Mouse (Mus musculus): Measurements from ENCODE around the gene Irak2. TPM values are rescaled to one million over a fixed set of nuclear protein-coding genes. Genes with fewer than 3 reads are reported as not detected.

Irak2 gene
- polyA plus RNA-seq, 1 experiment from 2014 or later, result 3.0 TPM

GRCm38 (mm10) chr6:113612258-113612969, 25.9 kb upstream of the Irak2 start:
- Histone ChIP-seq H3K4me3 (no peak overlapping the region), H3K27me3 (no peaks in the 10 kb centered on the region), H3K9ac (no peak overlapping the region), H3K4me1 (no peaks in the 10 kb centered on the region), H3K9me3 (no peaks in the 10 kb centered on the region), H3K27ac (no peak overlapping the region), H3K36me3 (peaks cover 56% of the 10 kb centered on the region), H3K4me2 (replicated peaks) (no peak overlapping the region)
- WGBS, result 89% methylated on average over 8 of the region's 8 CpGs
- ATAC-seq (ENCODE audit: insufficient number of reproducible peaks, insufficient read depth, low FRiP score, low TSS enrichment), result no peak

- 96% methylated on average over 7 of the region's 7 CpGs for WGBS
- no peak overlapping the region for H3K27ac ChIP-seq
Measured at GRCm38 (mm10) chr6:113614152-113614551, 24.1 kb upstream of the Irak2 start.

GRCm38 (mm10) chr6:113614997-113615396, 23.3 kb upstream of the Irak2 start:
- H3K9ac ChIP-seq, result no peak overlapping the region
- H3K36me3 ChIP-seq, result peaks cover 65% of the 10 kb centered on the region
- H3K9me3 ChIP-seq, result no peaks in the 10 kb centered on the region
- H3K4me2 ChIP-seq (replicated peaks), result no peak overlapping the region
- no peak overlapping the region for H3K27ac ChIP-seq
- no peaks in the 10 kb centered on the region for H3K27me3 ChIP-seq
- ATAC-seq (ENCODE audit: insufficient number of reproducible peaks, insufficient read depth, low FRiP score, low TSS enrichment), result no peak
- no peak overlapping the region for H3K4me3 ChIP-seq
- 95% methylated on average over 8 of the region's 8 CpGs for WGBS
- no peaks in the 10 kb centered on the region for H3K4me1 ChIP-seq

More at GRCm38 (mm10) chr6:113614152-113614551, 24.1 kb upstream of the Irak2 start:
- H3K36me3 ChIP-seq, result peaks cover 65% of the 10 kb centered on the region
- no peaks in the 10 kb centered on the region for H3K27me3 ChIP-seq
- no peak overlapping the region for H3K4me2 ChIP-seq (replicated peaks)
- no peaks in the 10 kb centered on the region for H3K9me3 ChIP-seq
- H3K4me3 ChIP-seq, result no peak overlapping the region
- no peak for ATAC-seq (ENCODE audit: insufficient number of reproducible peaks, insufficient read depth, low FRiP score, low TSS enrichment)
- H3K4me1 ChIP-seq, result no peaks in the 10 kb centered on the region
- no peak overlapping the region for H3K9ac ChIP-seq

- no peaks in the 10 kb centered on the region for H3K27me3 ChIP-seq
- H3K4me1 ChIP-seq, result no peaks in the 10 kb centered on the region
- no peak overlapping the region for H3K9ac ChIP-seq
- ATAC-seq (ENCODE audit: insufficient number of reproducible peaks, insufficient read depth, low FRiP score, low TSS enrichment), result no peak
- H3K4me3 ChIP-seq, result no peak overlapping the region
- H3K9me3 ChIP-seq, result no peaks in the 10 kb centered on the region
- H3K4me2 ChIP-seq (replicated peaks), result no peak overlapping the region
- no peak overlapping the region for H3K27ac ChIP-seq
- WGBS, result 94% methylated on average over 4 of the region's 4 CpGs
- H3K36me3 ChIP-seq, result peaks cover 63% of the 10 kb centered on the region
Measured at GRCm38 (mm10) chr6:113615489-113615888, 22.8 kb upstream of the Irak2 start.

- WGBS, result 75% methylated on average over 5 of the region's 5 CpGs
- Histone ChIP-seq H3K27me3 (no peaks in the 10 kb centered on the region), H3K4me2 (replicated peaks) (peak overlapping the region; percentile 74), H3K9me3 (no peaks in the 10 kb centered on the region), H3K4me3 (peak overlapping the region; percentile 71), H3K4me1 (peaks cover 15% of the 10 kb centered on the region), H3K36me3 (peaks cover 16% of the 10 kb centered on the region), H3K27ac (no peak overlapping the region), H3K9ac (no peak overlapping the region)
- ATAC-seq (ENCODE audit: insufficient number of reproducible peaks, insufficient read depth, low FRiP score, low TSS enrichment), result no peak
Measured at GRCm38 (mm10) chr6:113623386-113623785, 14.9 kb upstream of the Irak2 start.

GRCm38 (mm10) chr6:113623941-113624751, 14.1 kb upstream of the Irak2 start, which contains the start of gene Vhl:
Gene Vhl, plus strand, starts transcription at chr6:113623959.
- ATAC-seq (ENCODE audit: insufficient number of reproducible peaks, insufficient read depth, low FRiP score, low TSS enrichment), result peak; percentile 76

GRCm38 (mm10) chr6:113624989-113625770, 13.1 kb upstream of the Irak2 start:
- Histone ChIP-seq H3K4me1 (peaks cover 15% of the 10 kb centered on the region), H3K9me3 (no peaks in the 10 kb centered on the region), H3K27me3 (no peaks in the 10 kb centered on the region), H3K27ac (no peak overlapping the region), H3K4me3 (peak overlapping the region; percentile 71), H3K36me3 (peaks cover 30% of the 10 kb centered on the region), H3K4me2 (replicated peaks) (peak overlapping the region; percentile 74), H3K9ac (peak overlapping the region; percentile 78)
- no peak for ATAC-seq (ENCODE audit: insufficient number of reproducible peaks, insufficient read depth, low FRiP score, low TSS enrichment)
- 49% methylated on average over 5 of the region's 5 CpGs for WGBS

More at GRCm38 (mm10) chr6:113623941-113624751, 14.1 kb upstream of the Irak2 start, which contains the start of gene Vhl:
- Histone ChIP-seq H3K9ac (peak within 1 kb of the TSS; percentile 78), H3K4me2 (replicated peaks) (peak within 1 kb of the TSS; percentile 74), H3K27ac (peak within 1 kb of the TSS; percentile 85), H3K9me3 (no peaks in the 10 kb centered on the region), H3K4me1 (peaks cover 15% of the 10 kb centered on the region), H3K36me3 (peaks cover 20% of the 10 kb centered on the region), H3K27me3 (no peaks in the 10 kb centered on the region), H3K4me3 (peak within 1 kb of the TSS; percentile 71)
- WGBS, result under 1% methylated on average over 75 of the region's 76 CpGs

GRCm38 (mm10) chr6:113630322-113630721, 7.9 kb upstream of the Irak2 start:
- no peak for ATAC-seq (ENCODE audit: insufficient number of reproducible peaks, insufficient read depth, low FRiP score, low TSS enrichment)
- Histone ChIP-seq H3K4me1 (peaks cover 8% of the 10 kb centered on the region), H3K4me2 (replicated peaks) (no peak overlapping the region), H3K9me3 (no peaks in the 10 kb centered on the region), H3K36me3 (peaks cover 58% of the 10 kb centered on the region), H3K27ac (no peak overlapping the region), H3K9ac (no peak overlapping the region), H3K4me3 (no peak overlapping the region), H3K27me3 (no peaks in the 10 kb centered on the region)
- 82% methylated on average over 5 of the region's 5 CpGs for WGBS

GRCm38 (mm10) chr6:113632863-113633262, 5.4 kb upstream of the Irak2 start:
- WGBS, result 94% methylated on average over 4 of the region's 4 CpGs
- ATAC-seq (ENCODE audit: insufficient number of reproducible peaks, insufficient read depth, low FRiP score, low TSS enrichment), result no peak
- H3K36me3 ChIP-seq, result peaks cover 47% of the 10 kb centered on the region

GRCm38 (mm10) chr6:113639201-113639600, 934 bp downstream of the Irak2 start:
- no peaks in the 10 kb centered on the region for H3K36me3 ChIP-seq
- no peak overlapping the region for H3K27ac ChIP-seq
- no peak overlapping the region for H3K9ac ChIP-seq
- no peaks in the 10 kb centered on the region for H3K9me3 ChIP-seq
- H3K4me1 ChIP-seq, result no peaks in the 10 kb centered on the region; the same call in 1 of the 2 replicates
- H3K27me3 ChIP-seq, result no peaks in the 10 kb centered on the region
- H3K4me3 ChIP-seq, result no peak overlapping the region
- H3K4me2 ChIP-seq (replicated peaks), result no peak overlapping the region
- 78% methylated on average over 4 of the region's 4 CpGs for WGBS
- no peak for ATAC-seq (ENCODE audit: insufficient number of reproducible peaks, insufficient read depth, low FRiP score, low TSS enrichment)

More at GRCm38 (mm10) chr6:113632863-113633262, 5.4 kb upstream of the Irak2 start:
- H3K27me3 ChIP-seq, result no peaks in the 10 kb centered on the region
- H3K4me3 ChIP-seq, result no peak overlapping the region
- H3K9ac ChIP-seq, result no peak overlapping the region
- H3K27ac ChIP-seq, result no peak overlapping the region
- H3K4me1 ChIP-seq, result no peaks in the 10 kb centered on the region
- no peaks in the 10 kb centered on the region for H3K9me3 ChIP-seq
- no peak overlapping the region for H3K4me2 ChIP-seq (replicated peaks)

GRCm38 (mm10) chr6:113642605-113643004, 4.3 kb downstream of the Irak2 start:
- no peaks in the 10 kb centered on the region for H3K9me3 ChIP-seq
- H3K27me3 ChIP-seq, result no peaks in the 10 kb centered on the region
- no peak overlapping the region for H3K27ac ChIP-seq
- 85% methylated on average over 8 of the region's 8 CpGs for WGBS
- H3K4me2 ChIP-seq (replicated peaks), result no peak overlapping the region
- H3K9ac ChIP-seq, result no peak overlapping the region
- H3K4me3 ChIP-seq, result no peak overlapping the region
- no peaks in the 10 kb centered on the region; the same call in 1 of the 2 replicates for H3K4me1 ChIP-seq
- ATAC-seq (ENCODE audit: insufficient number of reproducible peaks, insufficient read depth, low FRiP score, low TSS enrichment), result no peak
- H3K36me3 ChIP-seq, result no peaks in the 10 kb centered on the region
